Mouse (Mus musculus): ENCODE data around the gene Gm17677.

The Gm17677 gene

DNA sequence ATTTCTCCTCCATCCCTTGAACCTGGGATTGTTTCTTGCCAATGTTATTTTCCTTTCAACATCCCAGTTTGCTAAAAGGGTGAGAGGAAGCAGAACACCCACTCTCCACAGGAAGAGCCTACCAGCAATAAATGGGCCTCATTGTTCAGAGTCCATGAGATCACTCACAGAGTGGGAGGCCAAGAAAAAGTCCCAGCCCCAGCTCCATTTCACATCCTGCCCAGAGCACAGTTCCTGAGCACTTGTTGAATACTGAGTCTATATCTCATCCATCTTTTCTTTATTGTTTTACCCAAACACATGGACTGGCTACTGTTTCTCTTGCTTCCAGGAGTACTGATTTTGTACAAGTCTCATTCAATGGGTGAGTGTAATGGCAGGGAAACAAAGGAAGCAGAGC is at the start of gene Gm17677:
Gene Gm17677 (plus strand): TSS at position 301 of the 400 bp plus-strand sequence.
- DNase-seq (ENCODE audit: low spot score) = no peak

GRCm38 (mm10) chr9:35691924-35692323 is 48.9 kb upstream of the Gm17677 start:
- DNase-seq (ENCODE audit: low spot score) = no peak

GRCm38 (mm10) chr9:35707265-35707664 is 33.6 kb upstream of the Gm17677 start:
- DNase-seq (ENCODE audit: low spot score) = no peak

DNA sequence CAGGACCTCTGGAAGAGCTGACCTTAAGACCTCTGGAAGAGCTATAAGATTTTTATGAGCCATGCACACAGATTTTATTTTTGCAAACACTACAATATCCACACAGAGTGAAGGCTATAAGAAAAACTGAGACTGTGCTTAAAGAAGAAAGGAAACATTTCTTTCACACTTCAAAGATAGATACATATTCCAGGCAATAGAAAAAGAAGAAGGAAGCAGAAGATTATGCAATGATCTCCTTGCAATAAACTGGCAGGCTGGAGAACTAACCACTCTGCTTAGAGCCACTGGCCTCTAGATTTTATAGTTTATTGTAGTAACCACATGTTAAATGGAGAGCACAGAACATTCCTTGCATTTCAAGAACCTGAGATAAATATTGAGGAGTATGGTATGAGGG is 16.0 kb downstream of the Gm17677 start:
- DNase-seq (ENCODE audit: low spot score) = no peak

GRCm38 (mm10) chr9:35778009-35778408 is 37.2 kb downstream of the Gm17677 start, which contains the start of gene Gm17727:
TSS of gene Gm17727 (minus strand) at chr9:35778109.
- DNase-seq (ENCODE audit: low spot score) = no peak

DNA sequence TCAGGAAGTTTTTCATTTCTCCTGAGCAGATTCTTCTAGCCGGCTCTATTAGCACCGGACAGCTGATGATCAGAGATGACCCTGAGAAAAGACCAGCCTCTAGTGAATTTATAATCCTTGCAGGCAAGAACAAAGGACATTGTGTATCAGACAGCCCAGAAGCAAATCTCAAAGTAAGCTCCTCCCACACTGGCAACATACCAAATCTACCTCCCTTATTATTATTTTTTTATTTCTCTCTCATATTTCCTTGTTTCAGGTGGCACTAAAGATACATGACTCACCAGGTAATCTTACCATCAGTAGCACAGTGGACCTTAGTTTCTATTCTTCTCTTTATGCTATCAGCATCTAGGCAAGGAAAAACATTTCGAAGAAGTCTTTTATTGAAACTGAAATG is 49.2 kb downstream of the Gm17677 start, which contains the start of the genes Gm27235 and D730048I06Rik:
Gene Gm27235 (minus strand): TSS at position 101 of the 400 bp plus-strand sequence.
Gene D730048I06Rik (minus strand): TSS at position 112 of the 400 bp plus-strand sequence.
- DNase-seq (ENCODE audit: low spot score) = no peak
